Mouse (Mus musculus) limb, embryonic 12.5 days (tissue): ENCODE measurements around the gene Ifi207. TPM values are rescaled to one million over a fixed set of nuclear protein-coding genes. Genes with fewer than 3 reads are reported as not detected.
"Not testable (repeated sequence)": the region's sequence is repeated elsewhere in the genome, so short reads cannot be mapped to it uniquely, and the experiment has no call there.

Source experiments
- ATAC-seq: fragments of 200-750 bp; cut with Nextera tagmentation; 2 replicates; pipeline ENCODE4 v1.8.0; 2017; ENCODE audit warnings: low read depth, moderate TSS enrichment; ENCODE audit not compliant: insufficient number of reproducible peaks, insufficient read depth, low FRiP score, low TSS enrichment
- H3K27ac ChIP-seq: fragments of 300-500 bp; sonication (generic); 2 replicates; pipeline ENCODE4 v1.5.1; 2016; ENCODE audit warnings: mild to moderate bottlenecking, moderate library complexity
- H3K27me3 ChIP-seq: fragments of 300-500 bp; sonication (generic); 2 replicates; pipeline ENCODE4 v1.6.1; 2016; ENCODE audit warnings: mild to moderate bottlenecking, moderate library complexity
- H3K36me3 ChIP-seq: fragments of 300-500 bp; sonication (generic); 2 replicates; pipeline ENCODE4 v1.6.1; 2016; ENCODE audit warnings: mild to moderate bottlenecking, moderate library complexity
- H3K4me1 ChIP-seq: fragments of 300-500 bp; sonication (generic); replicated peaks from 2 replicates; pipeline ENCODE4 v1.6.1; 2016
- H3K4me2 ChIP-seq: fragments of 300-500 bp; sonication (generic); 2 replicates; pipeline ENCODE4 v1.6.1; 2016; ENCODE audit warnings: mild to moderate bottlenecking, moderate library complexity
- H3K4me3 ChIP-seq: fragments of 300-500 bp; sonication (generic); replicated peaks from 2 replicates; pipeline ENCODE4 v1.5.1; 2016; ENCODE audit warnings: mild to moderate bottlenecking
- H3K9ac ChIP-seq: fragments of 300-500 bp; sonication (generic); replicated peaks from 2 replicates; pipeline ENCODE4 v1.6.1; 2016; ENCODE audit warnings: mild to moderate bottlenecking, moderate library complexity
- H3K9me3 ChIP-seq: fragments of 300-500 bp; sonication (generic); 2 replicates; pipeline ENCODE4 v1.6.1; 2016; ENCODE audit warnings: mild to moderate bottlenecking, moderate library complexity
- WGBS: fragments of 180-500 bp; shearing (Covaris S2); methylation state at CpG from one replicate; pipeline ENCODE4 v1.1.7; 2016; 5-methylcytosine and 5-hydroxymethylcytosine counted together
- polyA plus RNA-seq: library from polyadenylated mRNA; unstranded; fragments of >200 nt; fragmentation: Nextera tagmentation; extraction: Ambion mirVana; gene quantifications from 2 replicates; pipeline ENCODE4 v1.2.1, GENCODE M21; 2016

Ifi207 gene
- polyA plus RNA-seq: 0.29 and 0.36 TPM in 2 replicates

DNA sequence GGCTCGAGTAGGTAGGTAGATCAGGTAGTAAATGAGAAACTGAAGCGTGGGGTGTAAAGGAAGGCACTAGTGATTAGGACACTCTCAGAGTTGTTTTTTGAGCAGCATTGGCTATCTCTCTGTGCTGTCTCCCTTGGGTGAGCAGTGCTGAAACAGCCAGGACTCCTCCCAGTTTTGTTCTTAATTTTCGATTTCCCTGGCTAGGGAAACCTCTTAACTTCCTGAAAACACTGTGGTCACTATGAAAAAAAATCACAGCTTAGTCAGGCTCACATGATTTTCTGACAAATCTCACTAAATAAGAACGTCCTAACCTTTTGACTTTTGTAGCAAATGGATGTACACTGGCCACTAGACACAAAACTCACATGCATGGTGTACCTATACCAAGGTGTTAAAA, at the start of gene Ifi207:
Gene Ifi207 (minus strand): TSS at position 92 of the 400 bp plus-strand sequence.
- WGBS: 75% methylated on average over 4 of the region's 4 CpGs
- no peak for ATAC-seq
- H3K9me3 ChIP-seq: no peaks in the 10 kb centered on the region
- no peaks in the 10 kb centered on the region for H3K36me3 ChIP-seq
- H3K4me1 ChIP-seq: no peaks in the 10 kb centered on the region
- H3K9ac ChIP-seq: no peak within 1 kb of the TSS
- no peak within 1 kb of the TSS for H3K27ac ChIP-seq
- H3K4me3 ChIP-seq: no peak within 1 kb of the TSS
- no peaks in the 10 kb centered on the region for H3K27me3 ChIP-seq
- H3K4me2 ChIP-seq: no peak within 1 kb of the TSS

DNA sequence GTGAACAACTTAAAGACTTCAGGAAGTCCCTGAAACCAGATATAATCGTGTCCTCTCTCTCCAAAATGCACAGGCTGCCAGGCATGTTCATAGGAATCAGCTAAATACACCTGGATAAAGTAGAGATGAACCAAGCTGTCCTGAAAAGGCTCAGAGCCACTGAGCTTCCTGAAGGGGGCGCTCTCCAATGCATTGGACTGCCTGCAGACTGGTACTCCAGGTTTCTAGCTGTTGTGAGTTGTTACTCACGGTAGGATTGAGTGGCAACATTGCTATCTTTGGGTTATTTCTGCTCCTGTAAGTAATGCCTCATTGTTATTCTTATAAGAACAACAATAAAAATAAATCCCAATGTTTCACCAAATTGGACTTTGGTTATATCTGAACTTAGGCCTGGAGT, 31.9 kb upstream of the Ifi207 start:
- H3K36me3 ChIP-seq, H3K4me2 ChIP-seq, H3K4me3 ChIP-seq, H3K4me1 ChIP-seq, H3K27ac ChIP-seq, ATAC-seq, H3K27me3 ChIP-seq, H3K9me3 ChIP-seq, H3K9ac ChIP-seq: not testable (repeated sequence)
- WGBS: 60% methylated on average over 3 of the region's 3 CpGs

DNA sequence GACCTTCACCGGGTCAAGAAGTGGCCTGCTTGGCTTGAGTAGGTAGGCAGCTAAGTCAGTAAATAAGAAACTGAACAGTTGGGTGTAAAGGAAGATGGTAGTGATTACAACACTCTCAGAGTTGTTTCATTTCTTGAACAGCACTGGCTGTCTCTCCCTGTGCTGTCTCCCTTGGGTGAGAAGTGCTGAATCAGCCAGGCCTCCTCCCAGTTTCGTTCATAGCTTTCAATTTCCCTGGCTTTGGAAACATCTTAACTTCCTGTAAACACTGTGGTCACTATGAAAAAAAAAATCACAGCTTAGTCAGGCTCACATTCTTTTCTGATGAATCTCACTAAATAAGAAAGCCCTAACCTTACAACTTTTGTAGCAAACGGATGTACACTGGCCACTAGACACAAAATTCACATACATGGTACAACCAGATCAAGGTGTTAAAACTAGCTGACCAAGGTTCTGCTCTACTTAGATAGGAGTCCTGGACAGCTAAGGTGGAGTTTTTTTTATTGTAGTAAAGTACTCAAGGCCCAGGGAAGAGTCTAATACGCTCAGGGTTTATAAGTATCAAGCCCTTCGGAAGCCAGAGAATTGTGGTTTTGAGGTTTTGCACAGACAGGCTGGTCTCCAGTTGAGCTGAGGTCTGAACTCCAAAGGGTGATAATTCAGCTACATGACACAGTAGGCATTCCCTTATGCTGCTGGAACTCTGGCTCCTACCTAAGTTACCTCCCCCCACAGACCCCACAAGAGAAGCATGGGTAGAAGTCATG, 25.5 kb upstream of the Ifi207 start, which contains the start of gene Ifi204:
Gene Ifi204 (minus strand): TSS at position 96 of the 770 bp plus-strand sequence.
- not testable (repeated sequence) for H3K4me1 ChIP-seq, H3K4me2 ChIP-seq, H3K36me3 ChIP-seq, H3K9me3 ChIP-seq, H3K9ac ChIP-seq, H3K4me3 ChIP-seq, ATAC-seq, H3K27ac ChIP-seq, H3K27me3 ChIP-seq
- WGBS: 82% methylated on average over 5 of the region's 5 CpGs

DNA sequence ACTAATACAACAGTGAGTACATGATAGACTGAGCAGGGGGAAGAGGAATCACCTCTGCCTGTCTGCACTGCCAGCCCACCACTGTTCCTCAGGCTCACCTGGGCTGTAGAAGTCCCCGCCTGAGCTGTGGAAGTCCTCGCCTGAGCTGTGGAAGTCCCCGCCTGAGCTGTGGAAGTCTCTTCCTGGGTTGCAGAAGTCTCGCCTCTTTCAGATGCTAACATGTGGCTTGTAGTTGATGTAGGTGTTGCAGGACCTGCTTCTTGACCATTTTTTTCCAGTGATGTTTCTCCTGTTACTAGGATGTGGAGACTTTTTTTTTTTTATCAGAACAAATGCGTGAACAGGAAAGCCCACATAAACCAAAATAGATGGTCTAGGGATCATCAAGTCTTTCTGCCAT, 18.5 kb upstream of the Ifi207 start:
- not testable (repeated sequence) for H3K9me3 ChIP-seq, H3K4me3 ChIP-seq, H3K9ac ChIP-seq, H3K27me3 ChIP-seq, H3K27ac ChIP-seq, H3K4me1 ChIP-seq, H3K4me2 ChIP-seq, H3K36me3 ChIP-seq, ATAC-seq
- WGBS: 87% methylated on average over 5 of the region's 5 CpGs

DNA sequence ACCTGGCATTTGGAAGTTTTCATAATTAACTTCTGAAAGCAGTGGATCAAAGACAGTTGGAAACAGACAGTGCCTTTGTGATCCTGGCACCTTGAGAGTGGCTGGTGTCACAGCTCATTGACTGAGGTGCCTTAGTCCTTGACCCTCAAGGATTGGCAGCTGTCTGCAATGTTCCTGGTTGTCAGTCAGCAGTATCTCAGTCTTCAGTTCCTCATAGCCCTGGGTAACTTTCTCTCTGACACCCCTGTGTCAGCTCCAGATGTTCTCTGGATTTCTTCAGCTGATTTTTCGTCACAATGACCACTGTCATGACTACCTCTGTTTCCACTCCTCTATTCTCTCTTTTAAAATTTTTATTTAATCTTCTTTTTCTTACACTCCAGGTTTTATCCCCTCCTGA, 715 bp upstream of the Ifi207 start:
- no peak overlapping the region for H3K4me2 ChIP-seq
- no peaks in the 10 kb centered on the region for H3K27me3 ChIP-seq
- H3K9me3 ChIP-seq: no peaks in the 10 kb centered on the region
- WGBS: 67% methylated on average over 1 of the region's 1 CpGs
- no peak overlapping the region for H3K27ac ChIP-seq
- no peak overlapping the region for H3K9ac ChIP-seq
- H3K4me1 ChIP-seq: no peaks in the 10 kb centered on the region
- no peak overlapping the region for H3K4me3 ChIP-seq
- no peaks in the 10 kb centered on the region for H3K36me3 ChIP-seq
- ATAC-seq: no peak

DNA sequence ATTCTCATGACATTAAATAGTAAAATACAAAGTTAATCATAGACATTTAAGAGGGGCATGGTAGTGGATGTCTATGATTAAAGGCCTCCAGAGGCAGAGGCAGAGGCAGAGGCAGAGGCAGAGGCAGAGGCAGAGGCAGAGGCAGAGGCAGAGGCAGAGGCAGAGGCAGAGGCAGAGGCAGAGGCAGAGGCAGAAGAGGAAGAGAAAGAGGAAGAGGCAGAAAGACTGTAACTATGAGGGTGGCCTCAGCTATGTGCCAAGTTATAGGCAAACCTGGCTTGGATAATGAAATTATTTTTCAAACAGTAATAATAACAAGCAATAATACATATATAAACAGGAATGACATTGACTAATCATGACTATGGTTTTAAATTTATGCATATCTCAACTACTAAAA, 1.0 kb downstream of the Ifi207 start:
- Histone ChIP-seq H3K9ac (no peak overlapping the region), H3K4me3 (no peak overlapping the region), H3K4me1 (no peaks in the 10 kb centered on the region), H3K9me3 (no peaks in the 10 kb centered on the region), H3K36me3 (no peaks in the 10 kb centered on the region), H3K4me2 (no peak overlapping the region), H3K27me3 (no peaks in the 10 kb centered on the region), H3K27ac (no peak overlapping the region)
- ATAC-seq: no peak

DNA sequence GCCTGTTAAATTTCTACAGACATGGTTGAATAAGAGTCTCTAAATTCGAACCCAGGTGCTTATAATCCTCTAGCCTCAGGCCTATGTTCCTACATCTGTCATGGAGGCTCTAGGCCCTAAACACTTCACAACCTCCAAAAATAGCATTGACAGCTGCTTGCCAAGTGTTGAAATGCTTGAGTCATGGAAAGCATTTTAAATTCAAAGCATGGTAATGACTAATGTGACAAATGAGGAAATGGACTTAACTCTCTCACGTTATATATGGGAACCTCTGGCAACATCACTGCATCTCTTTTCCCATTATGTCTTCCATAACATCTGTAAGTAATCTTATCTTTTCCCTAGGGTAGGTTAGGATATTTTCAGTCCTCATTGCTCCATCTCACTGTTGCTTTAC, 4.6 kb downstream of the Ifi207 start:
- WGBS: 55% methylated on average over 2 of the region's 2 CpGs
- no peak overlapping the region for H3K4me3 ChIP-seq
- H3K9me3 ChIP-seq: no peaks in the 10 kb centered on the region
- no peaks in the 10 kb centered on the region for H3K36me3 ChIP-seq
- ATAC-seq: no peak
- H3K4me1 ChIP-seq: no peaks in the 10 kb centered on the region
- H3K9ac ChIP-seq: no peak overlapping the region
- H3K4me2 ChIP-seq: no peak overlapping the region
- H3K27me3 ChIP-seq: no peaks in the 10 kb centered on the region
- no peak overlapping the region for H3K27ac ChIP-seq

DNA sequence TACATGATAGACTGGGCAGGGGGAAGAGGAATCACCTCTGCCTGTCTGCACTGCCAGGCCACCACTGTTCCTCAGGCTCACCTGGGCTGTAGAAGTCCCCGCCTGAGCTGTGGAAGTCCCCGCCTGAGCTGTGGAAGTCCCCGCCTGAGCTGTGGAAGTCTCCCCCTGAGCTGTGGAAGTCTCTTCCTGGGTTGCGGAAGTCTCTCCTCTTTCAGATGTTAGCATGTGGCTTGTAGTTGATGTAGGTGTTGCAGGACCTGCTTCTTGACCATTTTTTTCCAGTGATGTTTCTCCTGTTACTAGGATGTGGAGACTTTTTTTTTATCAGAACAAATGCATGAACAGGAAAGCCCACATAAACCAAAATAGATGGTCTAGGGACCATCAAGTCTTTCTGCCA, 6.5 kb downstream of the Ifi207 start:
- not testable (repeated sequence) for H3K4me2 ChIP-seq, H3K9ac ChIP-seq, H3K4me1 ChIP-seq, H3K9me3 ChIP-seq, H3K27me3 ChIP-seq, ATAC-seq, H3K4me3 ChIP-seq, H3K36me3 ChIP-seq, H3K27ac ChIP-seq
- WGBS: 84% methylated on average over 4 of the region's 4 CpGs

DNA sequence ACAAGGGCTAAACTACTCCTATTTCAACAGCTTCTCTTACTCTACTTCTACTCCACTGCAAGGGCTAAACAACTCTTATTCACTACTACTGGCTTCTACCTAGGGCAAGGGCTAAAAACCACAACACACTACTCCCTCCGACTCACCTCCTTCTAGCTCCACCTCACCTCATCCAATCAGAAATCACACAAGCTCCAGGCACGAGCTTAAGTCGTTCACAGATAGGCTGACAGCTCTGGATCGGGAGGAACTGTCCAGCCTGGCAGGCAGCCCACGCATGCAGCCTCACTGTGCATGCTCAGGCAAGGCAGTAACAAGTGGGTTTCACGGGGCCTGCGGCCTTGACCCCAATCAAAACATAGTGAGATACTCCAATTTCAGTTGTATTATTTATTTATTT, 8.3 kb downstream of the Ifi207 start:
- H3K4me2 ChIP-seq: no peak overlapping the region
- peak; percentile 63; the same call in 1 of the 2 replicates for ATAC-seq
- WGBS: 29% methylated on average over 7 of the region's 7 CpGs
- no peaks in the 10 kb centered on the region for H3K36me3 ChIP-seq
- no peaks in the 10 kb centered on the region for H3K9me3 ChIP-seq
- H3K27me3 ChIP-seq: no peaks in the 10 kb centered on the region
- no peaks in the 10 kb centered on the region for H3K4me1 ChIP-seq
- H3K27ac ChIP-seq: no peak overlapping the region
- H3K9ac ChIP-seq: no peak overlapping the region
- no peak overlapping the region for H3K4me3 ChIP-seq

DNA sequence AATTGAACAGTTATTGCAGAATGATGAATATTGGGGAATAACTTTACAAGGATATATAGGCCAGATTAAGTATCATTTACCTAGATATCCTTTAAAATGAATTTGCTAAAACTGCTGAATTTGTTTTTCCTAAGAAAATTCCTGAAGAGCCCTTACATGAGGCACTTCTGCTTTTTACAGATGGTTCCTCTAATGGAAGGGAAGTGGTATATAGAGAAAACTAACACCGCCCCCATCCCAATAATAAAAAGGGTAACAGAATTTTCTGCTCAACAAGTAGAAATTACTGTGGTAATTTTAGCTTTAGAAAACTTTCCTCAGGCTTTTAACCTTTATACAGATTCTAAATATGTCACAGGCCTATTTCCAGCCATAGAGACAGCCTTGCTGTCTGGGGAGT, 47.3 kb downstream of the Ifi207 start:
- no peak for ATAC-seq
- no peaks in the 10 kb centered on the region for H3K36me3 ChIP-seq
- H3K4me3 ChIP-seq: no peak overlapping the region
- no peaks in the 10 kb centered on the region for H3K9me3 ChIP-seq
- no peaks in the 10 kb centered on the region for H3K27me3 ChIP-seq
- H3K4me1 ChIP-seq: no peaks in the 10 kb centered on the region
- no peak overlapping the region for H3K27ac ChIP-seq
- 87% methylated on average over 1 of the region's 1 CpGs for WGBS
- H3K9ac ChIP-seq: no peak overlapping the region
- H3K4me2 ChIP-seq: no peak overlapping the region

DNA sequence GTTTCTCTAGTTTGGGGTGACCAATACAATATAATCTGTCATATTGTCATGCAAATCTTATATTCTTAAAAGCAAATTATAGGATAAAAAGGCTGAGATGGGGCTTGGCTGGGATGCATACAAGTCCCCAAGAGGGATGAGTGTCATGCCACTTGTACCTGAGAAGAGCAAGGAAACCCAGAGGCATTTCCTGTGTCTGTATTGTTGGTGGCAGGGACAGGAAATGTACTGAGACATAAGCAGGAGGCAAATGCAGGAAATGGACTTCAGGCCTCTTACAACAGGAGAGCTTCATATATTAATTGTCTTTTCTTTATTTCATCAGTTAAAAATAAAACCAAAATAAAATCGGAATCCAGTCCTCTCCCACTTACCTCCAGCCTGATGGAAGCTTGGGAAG, 62.9 kb downstream of the Ifi207 start:
- H3K27me3 ChIP-seq, H3K4me2 ChIP-seq, H3K9ac ChIP-seq, ATAC-seq, H3K27ac ChIP-seq, H3K4me3 ChIP-seq, H3K9me3 ChIP-seq, H3K36me3 ChIP-seq, H3K4me1 ChIP-seq: not testable (repeated sequence)
- WGBS: 90% methylated on average over 1 of the region's 1 CpGs

DNA sequence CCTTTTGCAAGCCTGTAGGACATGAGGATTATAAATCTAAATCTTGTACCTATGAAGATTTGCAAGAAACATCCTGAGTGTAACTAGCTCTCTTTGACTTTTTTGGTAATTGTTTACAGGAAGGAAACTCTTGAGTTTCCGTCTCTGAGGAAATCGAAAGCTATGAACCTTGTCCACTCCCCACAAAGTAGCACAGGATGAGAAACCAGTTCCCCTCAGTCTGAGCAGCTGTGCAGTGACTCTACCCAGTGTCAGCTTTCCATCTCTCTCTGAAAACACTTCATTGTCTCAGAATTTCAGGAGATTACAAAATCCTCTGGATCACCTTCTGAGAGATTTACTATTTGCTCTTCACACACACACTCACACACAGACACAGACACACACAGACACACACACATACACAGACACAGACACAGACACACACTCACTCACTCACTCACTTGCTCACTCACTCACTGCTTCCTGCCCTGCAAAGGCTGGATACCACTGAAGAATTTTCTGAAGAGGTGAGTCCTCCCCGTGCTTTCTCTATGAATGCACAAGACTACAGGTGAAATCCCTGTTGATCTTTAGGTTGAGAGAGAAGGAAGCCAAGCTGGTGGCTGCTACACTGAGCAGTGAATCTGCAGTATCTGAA, 68.0 kb downstream of the Ifi207 start, which contains the start of gene Ifi208:
Gene Ifi208 (plus strand): TSS at position 218 of the 640 bp plus-strand sequence.
- H3K27ac ChIP-seq, H3K27me3 ChIP-seq, ATAC-seq, H3K9ac ChIP-seq, H3K4me3 ChIP-seq, H3K9me3 ChIP-seq, H3K36me3 ChIP-seq, H3K4me2 ChIP-seq, H3K4me1 ChIP-seq: not testable (repeated sequence)
- 46% methylated on average over 3 of the region's 3 CpGs for WGBS
